Mouse (Mus musculus): ENCODE data around the gene Fnbp1. TPM values are rescaled to one million over a fixed set of nuclear protein-coding genes. Genes with fewer than 3 reads are reported as not detected.

The Fnbp1 gene
- polyA plus RNA-seq, 1 experiment from 2014 or later = 29.1 TPM

- ATAC-seq (ENCODE audit: low FRiP score) (no peak), DNase-seq (ENCODE audit: low spot score) (no peak)
- H3K4me1 ChIP-seq (replicated peaks; ENCODE audit: control insufficient read depth, insufficient read depth, low read length) = no peaks in the 10 kb centered on the region
- no peak overlapping the region for H3K4me2 ChIP-seq (replicated peaks)
- no peak overlapping the region for H3K4me3 ChIP-seq (replicated peaks; ENCODE audit: low read length)
- H3K9ac ChIP-seq = no peak overlapping the region
- H3K9me3 ChIP-seq (ENCODE audit: control insufficient read depth, low read length) = no peaks in the 10 kb centered on the region
- no peaks in the 10 kb centered on the region for H3K27me3 ChIP-seq (ENCODE audit: control insufficient read depth, insufficient read depth, low read length)
- H3K27ac ChIP-seq = no peak overlapping the region
- peaks cover 35% of the 10 kb centered on the region for H3K36me3 ChIP-seq (replicated peaks; ENCODE audit: control insufficient read depth, insufficient read depth)
- 89% methylated on average over 6 of the region's 6 CpGs for WGBS
These were observed 93.8 kb downstream of the Fnbp1 start for GRCm38 (mm10) chr2:31048037-31048436.

GRCm38 (mm10) chr2:31043856-31044255 is 98.0 kb downstream of the Fnbp1 start:
- ATAC-seq (ENCODE audit: low FRiP score) = no peak

GRCm38 (mm10) chr2:31042881-31043280 is 98.9 kb downstream of the Fnbp1 start:
- H3K4me2 ChIP-seq (replicated peaks) = no peak overlapping the region
- 95% methylated on average over 6 of the region's 6 CpGs for WGBS
- no peak for DNase-seq (ENCODE audit: low spot score)
- H3K27me3 ChIP-seq (ENCODE audit: control insufficient read depth, insufficient read depth, low read length) = no peaks in the 10 kb centered on the region
- H3K27ac ChIP-seq = no peak overlapping the region
- no peak overlapping the region for H3K9ac ChIP-seq
- H3K4me3 ChIP-seq (replicated peaks; ENCODE audit: low read length) = no peak overlapping the region
- H3K4me1 ChIP-seq (replicated peaks; ENCODE audit: control insufficient read depth, insufficient read depth, low read length) = no peaks in the 10 kb centered on the region
- no peak for ATAC-seq (ENCODE audit: low FRiP score)
- no peaks in the 10 kb centered on the region for H3K9me3 ChIP-seq (ENCODE audit: control insufficient read depth, low read length)
- peaks cover 24% of the 10 kb centered on the region for H3K36me3 ChIP-seq (replicated peaks; ENCODE audit: control insufficient read depth, insufficient read depth)

More at GRCm38 (mm10) chr2:31043856-31044255, 98.0 kb downstream of the Fnbp1 start:
- Histone ChIP-seq H3K9me3 (ENCODE audit: control insufficient read depth, low read length) (no peaks in the 10 kb centered on the region), H3K27me3 (ENCODE audit: control insufficient read depth, insufficient read depth, low read length) (no peaks in the 10 kb centered on the region), H3K9ac (no peak overlapping the region), H3K36me3 (replicated peaks; ENCODE audit: control insufficient read depth, insufficient read depth) (peaks cover 24% of the 10 kb centered on the region), H3K27ac (no peak overlapping the region), H3K4me1 (replicated peaks; ENCODE audit: control insufficient read depth, insufficient read depth, low read length) (no peaks in the 10 kb centered on the region), H3K4me2 (replicated peaks) (no peak overlapping the region), H3K4me3 (replicated peaks; ENCODE audit: low read length) (no peak overlapping the region)
- WGBS = 100% methylated on average over 1 of the region's 1 CpGs
- DNase-seq (ENCODE audit: low spot score) = no peak

- H3K4me2 ChIP-seq (replicated peaks) = no peak overlapping the region
- H3K4me3 ChIP-seq (replicated peaks; ENCODE audit: low read length) = no peak overlapping the region
- ATAC-seq (ENCODE audit: low FRiP score) = no peak
- WGBS = 91% methylated on average over 6 of the region's 6 CpGs
- H3K9me3 ChIP-seq (ENCODE audit: control insufficient read depth, low read length) = no peaks in the 10 kb centered on the region
- H3K9ac ChIP-seq = no peak overlapping the region
- no peaks in the 10 kb centered on the region for H3K27me3 ChIP-seq (ENCODE audit: control insufficient read depth, insufficient read depth, low read length)
- H3K36me3 ChIP-seq (replicated peaks; ENCODE audit: control insufficient read depth, insufficient read depth) = peaks cover 30% of the 10 kb centered on the region
- DNase-seq (ENCODE audit: low spot score) = no peak
- no peaks in the 10 kb centered on the region for H3K4me1 ChIP-seq (replicated peaks; ENCODE audit: control insufficient read depth, insufficient read depth, low read length)
- H3K27ac ChIP-seq = no peak overlapping the region
These were observed 100.4 kb downstream of the Fnbp1 start for GRCm38 (mm10) chr2:31041386-31041785.

- WGBS = 84% methylated on average over 3 of the region's 3 CpGs
- ATAC-seq (ENCODE audit: low FRiP score) = no peak
- H3K9ac ChIP-seq = no peak overlapping the region
- DNase-seq (ENCODE audit: low spot score) = no peak
- no peak overlapping the region for H3K4me3 ChIP-seq (replicated peaks; ENCODE audit: low read length)
- H3K4me2 ChIP-seq (replicated peaks) = no peak overlapping the region
- H3K9me3 ChIP-seq (ENCODE audit: control insufficient read depth, low read length) = no peaks in the 10 kb centered on the region
- no peak overlapping the region for H3K27ac ChIP-seq
- H3K27me3 ChIP-seq (ENCODE audit: control insufficient read depth, insufficient read depth, low read length) = no peaks in the 10 kb centered on the region
- H3K36me3 ChIP-seq (replicated peaks; ENCODE audit: control insufficient read depth, insufficient read depth) = peaks cover 34% of the 10 kb centered on the region
- H3K4me1 ChIP-seq (replicated peaks; ENCODE audit: control insufficient read depth, insufficient read depth, low read length) = no peaks in the 10 kb centered on the region
These were observed 101.3 kb downstream of the Fnbp1 start for GRCm38 (mm10) chr2:31040487-31040886.

GRCm38 (mm10) chr2:31040043-31040442 is 101.8 kb downstream of the Fnbp1 start:
- DNase-seq (ENCODE audit: low spot score) = no peak
- ATAC-seq (ENCODE audit: low FRiP score) = no peak
- no peaks in the 10 kb centered on the region for H3K27me3 ChIP-seq (ENCODE audit: control insufficient read depth, insufficient read depth, low read length)
- H3K9me3 ChIP-seq (ENCODE audit: control insufficient read depth, low read length) = no peaks in the 10 kb centered on the region
- no peak overlapping the region for H3K4me3 ChIP-seq (replicated peaks; ENCODE audit: low read length)
- no peaks in the 10 kb centered on the region for H3K4me1 ChIP-seq (replicated peaks; ENCODE audit: control insufficient read depth, insufficient read depth, low read length)
- WGBS = 94% methylated on average over 3 of the region's 3 CpGs
- no peak overlapping the region for H3K9ac ChIP-seq
- peaks cover 39% of the 10 kb centered on the region for H3K36me3 ChIP-seq (replicated peaks; ENCODE audit: control insufficient read depth, insufficient read depth)
- H3K27ac ChIP-seq = no peak overlapping the region
- H3K4me2 ChIP-seq (replicated peaks) = no peak overlapping the region

GRCm38 (mm10) chr2:31036811-31037210 is 105.0 kb downstream of the Fnbp1 start:
- H3K4me3 ChIP-seq (replicated peaks; ENCODE audit: low read length) = no peak overlapping the region
- no peak overlapping the region for H3K9ac ChIP-seq
- peaks cover 63% of the 10 kb centered on the region for H3K36me3 ChIP-seq (replicated peaks; ENCODE audit: control insufficient read depth, insufficient read depth)
- WGBS = 95% methylated on average over 6 of the region's 6 CpGs
- DNase-seq (ENCODE audit: low spot score) (no peak), ATAC-seq (ENCODE audit: low FRiP score) (no peak)
- H3K4me1 ChIP-seq (replicated peaks; ENCODE audit: control insufficient read depth, insufficient read depth, low read length) = no peaks in the 10 kb centered on the region
- H3K27ac ChIP-seq = no peak overlapping the region
- H3K4me2 ChIP-seq (replicated peaks) = no peak overlapping the region
- H3K27me3 ChIP-seq (ENCODE audit: control insufficient read depth, insufficient read depth, low read length) = no peaks in the 10 kb centered on the region
- no peaks in the 10 kb centered on the region for H3K9me3 ChIP-seq (ENCODE audit: control insufficient read depth, low read length)

- WGBS = 90% methylated on average over 7 of the region's 7 CpGs
- H3K36me3 ChIP-seq (replicated peaks; ENCODE audit: control insufficient read depth, insufficient read depth) = peaks cover 90% of the 10 kb centered on the region
- no peak overlapping the region for H3K4me2 ChIP-seq (replicated peaks)
- H3K9me3 ChIP-seq (ENCODE audit: control insufficient read depth, low read length) = no peaks in the 10 kb centered on the region
- H3K27ac ChIP-seq = no peak overlapping the region
- H3K9ac ChIP-seq = no peak overlapping the region
- H3K4me3 ChIP-seq (replicated peaks; ENCODE audit: low read length) = no peak overlapping the region
- H3K27me3 ChIP-seq (ENCODE audit: control insufficient read depth, insufficient read depth, low read length) = no peaks in the 10 kb centered on the region
- DNase-seq (ENCODE audit: low spot score) (no peak), ATAC-seq (ENCODE audit: low FRiP score) (no peak)
- no peaks in the 10 kb centered on the region for H3K4me1 ChIP-seq (replicated peaks; ENCODE audit: control insufficient read depth, insufficient read depth, low read length)
These were observed 109.8 kb downstream of the Fnbp1 start for GRCm38 (mm10) chr2:31031972-31032371.

GRCm38 (mm10) chr2:31026642-31027041 is 115.2 kb downstream of the Fnbp1 start:
- ATAC-seq (ENCODE audit: low FRiP score) = no peak
- no peak for DNase-seq (ENCODE audit: low spot score)
- Histone ChIP-seq H3K27me3 (ENCODE audit: control insufficient read depth, insufficient read depth, low read length) (no peaks in the 10 kb centered on the region), H3K4me2 (replicated peaks) (no peak overlapping the region), H3K4me3 (replicated peaks; ENCODE audit: low read length) (no peak overlapping the region), H3K36me3 (replicated peaks; ENCODE audit: control insufficient read depth, insufficient read depth) (peaks cover 53% of the 10 kb centered on the region), H3K9ac (no peak overlapping the region), H3K4me1 (replicated peaks; ENCODE audit: control insufficient read depth, insufficient read depth, low read length) (no peaks in the 10 kb centered on the region), H3K9me3 (ENCODE audit: control insufficient read depth, low read length) (no peaks in the 10 kb centered on the region), H3K27ac (no peak overlapping the region)
- 77% methylated on average over 8 of the region's 8 CpGs for WGBS

GRCm38 (mm10) chr2:31025458-31025857 is 116.3 kb downstream of the Fnbp1 start:
- no peak overlapping the region for H3K27ac ChIP-seq
- ATAC-seq (ENCODE audit: low FRiP score) (no peak), DNase-seq (ENCODE audit: low spot score) (no peak)
- peaks cover 53% of the 10 kb centered on the region for H3K36me3 ChIP-seq (replicated peaks; ENCODE audit: control insufficient read depth, insufficient read depth)
- H3K4me3 ChIP-seq (replicated peaks; ENCODE audit: low read length) = no peak overlapping the region
- no peaks in the 10 kb centered on the region for H3K27me3 ChIP-seq (ENCODE audit: control insufficient read depth, insufficient read depth, low read length)
- no peaks in the 10 kb centered on the region for H3K9me3 ChIP-seq (ENCODE audit: control insufficient read depth, low read length)
- H3K4me1 ChIP-seq (replicated peaks; ENCODE audit: control insufficient read depth, insufficient read depth, low read length) = no peaks in the 10 kb centered on the region
- 82% methylated on average over 3 of the region's 3 CpGs for WGBS
- H3K9ac ChIP-seq = no peak overlapping the region
- no peak overlapping the region for H3K4me2 ChIP-seq (replicated peaks)

Measured in hindbrain, embryonic 14.5 days (tissue).